Mouse (Mus musculus) bone marrow, adult 2 months (tissue): ENCODE data around the gene Bscl2. TPM values are rescaled to one million over a fixed set of nuclear protein-coding genes. Genes with fewer than 3 reads are reported as not detected.
A peak's percentile ranks its signal among the peaks of the same experiment; 100 is the strongest.
"Not testable (repeated sequence)": the region's sequence is repeated elsewhere in the genome, so short reads cannot be mapped to it uniquely, and the experiment has no call there.

Experiments used
- H3K27ac ChIP-seq: fragments of 200-500 bp; 2 replicates; pipeline ENCODE4 v1.5.1; 2012; ENCODE audit warnings: low read depth, mild to moderate bottlenecking, control low read depth, inconsistent platforms, low read length; ENCODE audit not compliant: control insufficient read depth, poor library complexity, insufficient read depth
- H3K4me1 ChIP-seq: fragments of 200-500 bp; 2 replicates; pipeline ENCODE4 v1.6.1; 2011; ENCODE audit warnings: low read length; ENCODE audit not compliant: control insufficient read depth, insufficient read depth
- H3K4me3 ChIP-seq: fragments of 200-500 bp; replicated peaks from 2 replicates; pipeline ENCODE3; 2011; ENCODE audit warnings: mild to moderate bottlenecking, low read depth, low read length, control low read depth; ENCODE audit not compliant: control insufficient read depth
- CTCF ChIP-seq: fragments of 200-500 bp; IDR thresholded peaks from 2 replicates; pipeline ENCODE4 v1.5.1; 2011; ENCODE audit warnings: low read length, control low read depth; ENCODE audit not compliant: control insufficient read depth, insufficient read depth
- POLR2A ChIP-seq: fragments of 200-500 bp; IDR thresholded peaks from 2 replicates; pipeline ENCODE4 v1.6.1; 2011; ENCODE audit warnings: low read depth, mild to moderate bottlenecking, control low read depth, low read length, borderline replicate concordance; ENCODE audit not compliant: control insufficient read depth
- WGBS: fragments of 180-500 bp; shearing (Covaris S2); methylation state at CpG from one replicate; pipeline ENCODE4 v1.1.7; 2018; 5-methylcytosine and 5-hydroxymethylcytosine counted together
- polyA plus RNA-seq: library from polyadenylated mRNA; stranded (reverse); fragments of >200 nt; gene quantifications from 2 replicates; pipeline ENCODE4 v1.2.4, GENCODE M21; 2011; ENCODE audit warnings: low replicate concordance; ENCODE audit not compliant: missing spikeins, insufficient read depth, insufficient read length

Gene Bscl2
- polyA plus RNA-seq, 1 experiment, result 46.2 TPM

DNA sequence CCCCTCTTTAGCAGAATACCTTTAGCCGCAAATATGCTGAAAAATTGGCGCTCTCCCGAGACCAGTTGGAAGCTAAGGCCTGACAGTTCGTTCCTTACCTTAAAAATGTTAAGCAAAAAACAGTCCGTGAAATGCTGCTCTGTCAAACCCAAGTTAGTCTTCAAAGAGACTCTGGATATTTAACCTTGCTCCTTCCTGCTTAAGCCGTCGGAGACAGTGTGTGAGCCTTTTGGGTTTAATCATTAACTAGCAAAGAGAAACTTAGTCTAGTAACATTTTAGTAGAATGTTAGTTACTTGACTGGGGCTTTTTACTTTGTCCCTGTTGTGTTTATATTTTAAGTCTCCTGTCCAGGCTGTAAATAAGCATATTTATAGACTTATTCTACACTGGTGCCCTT lies 16.1 kb upstream of the Bscl2 start:
- 0% methylated on average over 7 of the region's 7 CpGs for WGBS
- Histone ChIP-seq H3K27ac (peak overlapping the region; percentile 98), H3K4me1 (peaks cover 1% of the 10 kb centered on the region; the same call in 1 of the 2 replicates), H3K4me3 (peak overlapping the region; percentile 98)
- TF ChIP-seq POLR2A (no peak), CTCF (no peak)

DNA sequence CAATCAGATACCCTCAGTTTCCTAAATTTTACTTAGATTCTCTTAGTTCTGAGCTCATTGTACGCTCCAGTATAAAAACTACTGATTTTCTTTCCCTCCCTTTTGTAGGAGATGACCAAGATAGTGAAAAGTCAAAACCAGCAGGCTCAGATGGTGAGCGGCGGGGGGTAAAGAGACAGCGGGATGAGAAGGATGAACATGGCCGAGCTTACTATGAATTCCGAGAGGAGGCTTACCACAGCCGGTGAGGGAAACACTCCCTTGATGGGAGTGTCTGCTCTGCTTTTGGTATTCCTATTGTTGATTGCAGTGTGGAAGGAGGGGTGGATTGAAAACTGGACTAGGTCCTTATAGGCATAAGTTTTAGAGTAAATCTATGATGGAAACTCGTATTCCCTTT lies 14.6 kb upstream of the Bscl2 start:
- H3K27ac ChIP-seq, result no peak overlapping the region
- peak overlapping the region; percentile 26 for H3K4me3 ChIP-seq
- TF ChIP-seq CTCF, result no peak
- TF ChIP-seq POLR2A, result no peak
- peaks cover 1% of the 10 kb centered on the region; the same call in 1 of the 2 replicates for H3K4me1 ChIP-seq
- 83% methylated on average over 8 of the region's 8 CpGs for WGBS

DNA sequence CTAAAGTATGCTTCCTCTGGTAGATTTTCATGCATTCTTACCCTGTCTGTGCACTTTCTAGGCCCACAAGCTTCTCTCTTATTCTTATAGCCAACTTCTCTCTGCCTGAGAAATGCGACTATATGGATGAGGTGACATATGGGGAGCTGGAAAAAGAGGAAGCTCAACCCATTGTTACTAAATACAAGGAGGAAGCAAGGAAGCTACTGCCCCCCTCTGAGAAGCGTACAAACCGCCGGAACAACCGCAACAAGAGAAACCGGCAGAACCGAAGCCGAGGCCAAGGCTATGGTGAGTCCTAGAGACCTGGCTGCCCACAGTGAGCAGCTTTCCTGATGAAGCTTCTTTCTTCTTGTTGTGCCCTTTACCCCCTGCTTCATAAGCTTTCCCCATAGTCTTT lies 7.6 kb upstream of the Bscl2 start, which contains the start of gene AC129217.1:
Gene AC129217.1 (plus strand): TSS at position 114 of the 400 bp plus-strand sequence.
- Histone ChIP-seq H3K4me1 (no peaks in the 10 kb centered on the region), H3K4me3 (peak within 1 kb of the TSS; percentile 40), H3K27ac (peak within 1 kb of the TSS; percentile 74; the same call in 1 of the 2 replicates)
- 24% methylated on average over 8 of the region's 8 CpGs for WGBS
- TF ChIP-seq POLR2A, result no peak
- TF ChIP-seq CTCF, result no peak

DNA sequence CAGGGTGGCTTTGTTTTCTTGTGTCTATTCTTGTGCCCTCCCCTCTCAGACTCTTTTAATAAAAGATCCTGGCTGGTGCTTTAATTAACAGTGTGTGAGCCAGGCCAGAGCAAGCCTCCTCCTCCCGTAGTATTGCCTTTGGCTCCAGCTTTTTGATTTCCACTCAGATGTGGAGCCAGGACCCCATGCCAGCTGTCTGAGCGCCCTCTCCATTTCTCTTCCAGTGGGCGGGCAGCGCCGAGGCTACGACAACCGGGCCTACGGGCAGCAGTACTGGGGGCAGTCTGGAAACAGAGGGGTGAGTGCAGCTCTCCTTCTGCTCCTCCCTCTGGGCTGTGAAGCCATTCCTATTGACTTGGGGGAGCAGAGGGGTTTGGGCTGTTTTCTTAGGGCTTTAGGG lies 6.6 kb upstream of the Bscl2 start:
- H3K4me3 ChIP-seq, result no peak overlapping the region
- H3K27ac ChIP-seq, result no peak overlapping the region
- H3K4me1 ChIP-seq, result no peaks in the 10 kb centered on the region
- 95% methylated on average over 8 of the region's 8 CpGs for WGBS
- no peak for TF ChIP-seq POLR2A
- TF ChIP-seq CTCF, result no peak

DNA sequence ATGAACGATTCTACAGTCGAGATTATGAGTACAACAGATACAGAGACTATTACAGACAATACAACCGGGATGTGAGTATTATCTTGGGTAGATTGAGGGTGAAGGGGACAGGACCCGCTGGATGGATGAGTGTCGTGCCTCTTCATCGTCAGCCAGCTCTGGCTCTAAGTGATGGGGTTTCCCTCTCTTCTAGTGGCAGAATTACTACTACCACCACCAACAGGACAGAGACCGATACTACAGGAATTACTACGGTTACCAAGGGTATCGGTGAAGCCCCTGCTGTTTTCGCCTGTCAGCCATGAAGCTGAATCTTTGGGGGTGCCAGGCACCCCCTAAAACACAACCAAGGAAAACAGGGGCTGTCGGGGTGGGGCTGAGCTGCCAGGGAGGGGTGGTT lies 6.0 kb upstream of the Bscl2 start:
- H3K4me3 ChIP-seq, result no peak overlapping the region
- 86% methylated on average over 11 of the region's 11 CpGs for WGBS

DNA sequence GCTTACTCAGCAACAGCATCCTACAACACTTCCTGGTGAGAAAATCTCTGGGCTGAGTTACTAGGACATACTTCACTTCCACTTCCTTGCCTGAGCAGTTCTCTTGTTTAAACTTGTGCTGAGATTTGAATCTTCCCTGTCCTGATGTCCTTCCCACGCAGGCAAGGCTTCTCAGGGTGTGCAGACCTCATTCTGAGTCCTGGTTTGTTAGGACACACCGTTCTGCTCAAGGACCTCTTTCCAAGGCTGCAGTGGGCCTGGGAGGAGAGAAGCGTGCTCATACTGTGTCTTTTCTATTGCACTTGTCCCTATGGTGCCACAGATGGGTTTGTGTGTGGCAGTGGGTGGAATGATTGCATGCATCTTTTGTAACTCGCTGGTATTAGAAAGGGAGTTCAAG lies 4.3 kb upstream of the Bscl2 start:
- H3K27ac ChIP-seq, result no peak overlapping the region
- H3K4me1 ChIP-seq, result peaks cover 2% of the 10 kb centered on the region; the same call in 1 of the 2 replicates
- TF ChIP-seq CTCF (no peak), POLR2A (no peak)

More for the DNA sequence above, 6.0 kb upstream of the Bscl2 start:
- H3K4me1 ChIP-seq, result no peaks in the 10 kb centered on the region
- no peak overlapping the region for H3K27ac ChIP-seq
- TF ChIP-seq POLR2A (no peak), CTCF (no peak)

DNA sequence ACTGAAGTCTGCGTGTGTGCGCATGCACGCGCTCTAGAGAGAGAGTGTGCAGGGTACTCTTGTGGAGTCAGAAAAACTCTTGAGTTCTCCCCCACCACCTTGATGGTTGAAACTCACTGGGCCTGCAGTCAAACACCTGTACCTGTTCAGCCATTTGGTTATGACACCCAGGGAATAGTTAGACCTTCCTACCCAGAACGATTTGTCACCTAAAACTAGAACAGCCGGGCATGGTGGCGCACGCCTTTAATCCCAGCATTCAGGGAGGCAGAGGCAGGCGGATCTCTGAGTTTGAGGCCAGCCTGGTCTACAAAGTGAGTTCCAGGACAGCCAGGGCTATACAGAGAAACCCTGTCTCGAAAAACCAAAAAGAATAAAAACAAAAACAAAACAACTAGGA lies 940 bp upstream of the Bscl2 start:
- H3K27ac ChIP-seq, result not testable (repeated sequence)
- 97% methylated on average over 10 of the region's 10 CpGs for WGBS

More for the DNA sequence above, 4.3 kb upstream of the Bscl2 start:
- no peak overlapping the region for H3K4me3 ChIP-seq
- 90% methylated on average over 4 of the region's 4 CpGs for WGBS

DNA sequence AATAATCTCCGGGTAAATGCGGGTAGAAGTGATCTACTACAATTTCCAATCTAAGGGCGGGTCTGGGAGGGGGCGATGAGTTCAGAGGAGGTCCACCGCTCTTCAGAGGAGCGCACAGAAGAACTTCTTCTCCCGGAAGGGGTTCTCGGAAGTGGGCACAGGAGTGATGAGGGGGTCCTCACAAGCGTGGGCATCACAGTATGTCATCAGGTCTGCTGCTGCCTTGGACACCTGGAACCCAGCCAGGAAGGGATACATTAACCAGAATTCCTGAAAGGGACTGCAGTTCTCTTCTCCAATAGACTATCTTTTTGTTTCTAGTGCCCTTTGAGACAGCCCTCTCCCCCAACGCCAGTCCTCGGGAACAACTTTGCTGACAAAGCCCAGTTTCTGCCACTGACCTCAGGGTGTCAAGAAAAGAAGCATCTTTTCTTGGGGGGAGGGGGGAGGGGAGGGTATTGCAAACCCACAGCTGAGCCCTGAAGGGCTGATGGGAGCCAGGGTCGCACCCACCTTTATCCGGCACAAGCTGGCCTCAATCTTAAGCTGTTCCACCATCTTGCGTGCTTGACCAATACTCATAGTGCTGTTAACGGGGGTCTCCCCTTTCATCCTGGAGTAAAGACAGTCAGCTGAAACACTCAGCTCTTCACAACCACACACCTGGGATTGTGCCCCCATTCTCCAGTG lies 919 bp downstream of the Bscl2 start:
- TF ChIP-seq CTCF (no peak), POLR2A (no peak)
- Histone ChIP-seq H3K4me3 (peak overlapping the region; percentile 81), H3K4me1 (peaks cover 2% of the 10 kb centered on the region; the same call in 1 of the 2 replicates), H3K27ac (peak overlapping the region; percentile 92; the same call in 1 of the 2 replicates)
- 20% methylated on average over 15 of the region's 15 CpGs for WGBS

More for the DNA sequence above, 940 bp upstream of the Bscl2 start:
- H3K4me1 ChIP-seq, H3K4me3 ChIP-seq: not testable (repeated sequence)
